Mouse (Mus musculus) testis, adult 2 months (tissue): ENCODE measurements around the gene Arhgap45. TPM values are rescaled to one million over a fixed set of nuclear protein-coding genes. Genes with fewer than 3 reads are reported as not detected.
"Not testable (repeated sequence)": the region's sequence is repeated elsewhere in the genome, so short reads cannot be mapped to it uniquely, and the experiment has no call there.

Experiments used
- H3K27ac ChIP-seq: fragments of 200-500 bp; 2 replicates; pipeline ENCODE4 v1.5.1; 2012; ENCODE audit warnings: low read depth, low read length; ENCODE audit not compliant: control insufficient read depth, insufficient read depth
- H3K27me3 ChIP-seq: fragments of 200-500 bp; 2 replicates; pipeline ENCODE4 v1.6.1; 2012; ENCODE audit warnings: mild to moderate bottlenecking, low read length, moderate library complexity; ENCODE audit not compliant: control insufficient read depth, insufficient read depth
- H3K36me3 ChIP-seq: fragments of 200-500 bp; 2 replicates; pipeline ENCODE4 v1.6.1; 2012; ENCODE audit warnings: mild to moderate bottlenecking, low read length; ENCODE audit not compliant: control insufficient read depth, insufficient read depth
- H3K4me1 ChIP-seq: fragments of 200-500 bp; 2 replicates; pipeline ENCODE4 v1.6.1; 2012; ENCODE audit warnings: low read length; ENCODE audit not compliant: control insufficient read depth, insufficient read depth
- H3K4me3 ChIP-seq: fragments of 200-500 bp; 2 replicates; pipeline ENCODE4 v1.5.1; 2012; ENCODE audit warnings: low read depth, mild to moderate bottlenecking, low read length, moderate library complexity, mixed read lengths; ENCODE audit not compliant: control insufficient read depth
- CTCF ChIP-seq: fragments of 200-500 bp; IDR thresholded peaks from 2 replicates; pipeline ENCODE4 v1.5.1; 2012; ENCODE audit warnings: low read depth, mild to moderate bottlenecking, inconsistent platforms, low read length, moderate library complexity; ENCODE audit not compliant: control insufficient read depth, insufficient read depth, insufficient replicate concordance
- POLR2A ChIP-seq: fragments of 200-500 bp; IDR thresholded peaks from 2 replicates; pipeline ENCODE4 v1.6.1; 2012; ENCODE audit warnings: low read depth, mild to moderate bottlenecking, inconsistent platforms, low read length, moderate library complexity; ENCODE audit not compliant: control insufficient read depth
- polyA plus RNA-seq: library from polyadenylated mRNA; depleted of rRNA; stranded (reverse); fragments of >200 nt; gene quantifications from 2 replicates; pipeline ENCODE4 v1.2.3, GENCODE M21; 2012

Gene Arhgap45
- polyA plus RNA-seq, 1 experiment = 2.1 TPM

- Histone ChIP-seq H3K36me3 (no peaks in the 10 kb centered on the region; the same call in 1 of the 2 replicates), H3K4me1 (peaks cover 15% of the 10 kb centered on the region), H3K4me3 (peak overlapping the region; percentile 98), H3K27me3 (no peaks in the 10 kb centered on the region), H3K27ac (peak overlapping the region; percentile 100; the same call in 1 of the 2 replicates)
- TF ChIP-seq CTCF (no peak), POLR2A (no peak)
These were observed 35.3 kb downstream of the Arhgap45 start for GRCm38 (mm10) chr10:80051618-80052373.

- Histone ChIP-seq H3K27ac (peak overlapping the region; percentile 100; the same call in 1 of the 2 replicates), H3K4me1 (peaks cover 15% of the 10 kb centered on the region), H3K36me3 (no peaks in the 10 kb centered on the region; the same call in 1 of the 2 replicates), H3K4me3 (peak overlapping the region; percentile 98), H3K27me3 (no peaks in the 10 kb centered on the region)
- TF ChIP-seq POLR2A (no peak), CTCF (no peak)
These were observed 35.9 kb downstream of the Arhgap45 start for GRCm38 (mm10) chr10:80052374-80052764.

GRCm38 (mm10) chr10:80053259-80053780 is 36.9 kb downstream of the Arhgap45 start:
- Histone ChIP-seq H3K4me1 (peaks cover 15% of the 10 kb centered on the region), H3K36me3 (no peaks in the 10 kb centered on the region; the same call in 1 of the 2 replicates)

GRCm38 (mm10) chr10:80053831-80054815 is 37.7 kb downstream of the Arhgap45 start:
- peak overlapping the region; percentile 98 for H3K4me3 ChIP-seq
- H3K27ac ChIP-seq = peak overlapping the region; percentile 100
- peak; percentile 4; the same call in 1 of the 2 replicates for TF ChIP-seq POLR2A
- TF ChIP-seq CTCF = no peak
- H3K4me1 ChIP-seq = peaks cover 15% of the 10 kb centered on the region
- no peaks in the 10 kb centered on the region; the same call in 1 of the 2 replicates for H3K36me3 ChIP-seq
- H3K27me3 ChIP-seq = no peaks in the 10 kb centered on the region

More at GRCm38 (mm10) chr10:80053259-80053780, 36.9 kb downstream of the Arhgap45 start:
- Histone ChIP-seq H3K27ac (peak overlapping the region; percentile 100), H3K27me3 (no peaks in the 10 kb centered on the region), H3K4me3 (peak overlapping the region; percentile 98)
- TF ChIP-seq CTCF (no peak), POLR2A (peak; percentile 97)

GRCm38 (mm10) chr10:80054911-80055310 is 38.5 kb downstream of the Arhgap45 start:
- H3K27ac ChIP-seq = peak overlapping the region; percentile 100
- peaks cover 15% of the 10 kb centered on the region for H3K4me1 ChIP-seq
- not testable (repeated sequence) for H3K27me3 ChIP-seq, H3K36me3 ChIP-seq
- peak overlapping the region; percentile 98 for H3K4me3 ChIP-seq

- Histone ChIP-seq H3K4me1 (peaks cover 11% of the 10 kb centered on the region), H3K27ac (no peak overlapping the region), H3K36me3 (no peaks in the 10 kb centered on the region; the same call in 1 of the 2 replicates), H3K4me3 (peak overlapping the region; percentile 98), H3K27me3 (no peaks in the 10 kb centered on the region)
- TF ChIP-seq CTCF = no peak
- no peak for TF ChIP-seq POLR2A
These were observed 38.9 kb downstream of the Arhgap45 start for GRCm38 (mm10) chr10:80055364-80055763.
